Mouse (Mus musculus): Measurements from ENCODE around the gene Npnt. TPM values are rescaled to one million over a fixed set of nuclear protein-coding genes. Genes with fewer than 3 reads are reported as not detected.

Gene Npnt
- total RNA-seq, 2 experiments from 2014 or later, result 3.3 to 4.1 TPM

- DNase-seq, result peak in 1 of 2 experiments; percentile 10
- intact Hi-C loops (cut with DNase I), result no loop called here
Measured at GRCm38 (mm10) chr3:132894086-132894485, 56.0 kb downstream of the Npnt start.

DNA sequence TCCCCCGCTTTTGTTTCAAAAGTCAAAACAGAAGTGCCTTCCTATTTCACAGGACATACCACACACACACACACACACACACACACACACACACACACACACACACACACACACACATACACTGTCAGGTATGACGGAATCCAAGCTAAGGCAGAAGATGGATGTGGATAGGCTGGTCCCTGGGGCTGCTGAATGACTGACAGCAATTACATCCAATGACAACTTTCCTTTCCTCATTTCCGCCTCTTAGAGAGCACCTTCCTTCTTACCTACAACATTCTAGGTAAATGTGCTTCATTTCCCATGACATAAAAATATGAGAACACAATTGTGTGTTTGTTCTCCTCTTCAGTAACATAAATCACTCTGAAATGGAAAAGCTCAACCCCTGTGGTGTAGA lies 56.4 kb downstream of the Npnt start:
- intact Hi-C loops (cut with DNase I), result no loop called here
- DNase-seq, result no peak

- no peak for DNase-seq
- intact Hi-C loops (cut with DNase I), result no loop called here
Measured at GRCm38 (mm10) chr3:132893044-132893443, 57.0 kb downstream of the Npnt start.

DNA sequence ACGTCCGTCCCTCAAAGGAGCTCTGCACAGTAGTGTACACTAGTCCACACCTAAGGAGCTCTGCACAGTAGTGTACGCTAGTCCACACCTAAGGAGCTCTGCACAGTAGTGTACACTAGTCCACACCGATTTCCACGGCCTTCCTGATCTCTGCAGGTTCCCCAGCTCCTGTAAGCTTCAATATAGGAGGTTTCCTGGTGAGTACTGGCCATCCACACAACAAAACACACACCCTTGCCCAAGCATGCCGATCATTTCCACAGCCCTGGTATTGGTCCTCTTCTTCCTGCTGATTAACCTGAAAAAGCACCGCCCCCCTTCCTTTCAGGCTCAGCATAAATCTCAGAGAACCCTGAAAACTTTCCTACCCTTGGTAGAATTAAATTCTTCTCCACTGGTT lies 57.6 kb downstream of the Npnt start:
- intact Hi-C loops (cut with DNase I), result no loop called here
- no peak for DNase-seq

- intact Hi-C loops (cut with DNase I), result no loop called here
- no peak for DNase-seq
Measured at GRCm38 (mm10) chr3:132887074-132887848, 62.8 kb downstream of the Npnt start.

GRCm38 (mm10) chr3:132886419-132887050 lies 63.6 kb downstream of the Npnt start:
- intact Hi-C loops (cut with DNase I), result no loop called here
- no peak for DNase-seq

GRCm38 (mm10) chr3:132884459-132884858 lies 65.6 kb downstream of the Npnt start:
- intact Hi-C loops (cut with DNase I), result no loop called here
- DNase-seq, result no peak

DNA sequence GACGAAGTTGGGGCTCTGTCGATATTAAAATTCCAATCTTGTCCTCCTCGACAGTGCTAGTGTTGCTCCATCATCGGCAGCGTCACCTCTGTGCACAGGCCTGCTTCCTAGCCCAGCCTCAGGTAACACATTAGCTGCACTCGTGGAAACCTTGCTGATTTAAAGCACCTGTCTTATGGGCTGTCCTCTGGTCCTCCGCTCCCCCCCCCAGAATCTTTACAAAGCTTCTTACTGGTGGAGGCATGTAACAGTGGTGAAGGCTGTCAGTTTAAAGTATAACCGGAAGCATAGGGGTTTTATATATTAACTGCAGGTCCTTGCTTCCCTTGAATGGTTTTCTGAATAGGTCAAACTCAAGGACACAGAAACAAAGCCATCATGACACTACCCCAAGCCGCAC lies 66.8 kb downstream of the Npnt start:
- DNase-seq, result no peak
- intact Hi-C loops (cut with DNase I), result no loop called here

DNA sequence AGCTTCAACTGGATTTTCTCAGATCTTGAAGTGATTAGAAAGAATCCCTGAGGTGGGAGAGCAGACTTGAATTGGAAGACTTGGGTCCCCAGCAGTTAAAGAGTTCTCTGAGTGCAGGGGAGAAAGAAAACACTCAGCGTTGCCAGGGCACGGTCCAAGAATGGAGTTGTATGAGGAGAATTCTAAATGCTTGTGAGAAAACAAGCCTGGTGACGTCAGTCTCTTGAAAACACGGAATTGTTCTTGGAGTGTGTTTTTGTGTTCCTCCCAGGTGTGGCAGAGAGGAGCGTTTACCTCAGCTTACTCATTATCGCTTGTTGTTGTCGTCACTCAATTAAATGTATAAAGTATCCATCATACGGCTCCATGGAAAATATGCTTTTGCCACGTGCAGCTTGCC lies 69.3 kb downstream of the Npnt start:
- intact Hi-C loops (cut with DNase I), result no loop called here
- no peak for DNase-seq

- no peak for DNase-seq
- intact Hi-C loops (cut with DNase I), result no loop called here
Measured at GRCm38 (mm10) chr3:132880361-132880760, 69.7 kb downstream of the Npnt start.

DNA sequence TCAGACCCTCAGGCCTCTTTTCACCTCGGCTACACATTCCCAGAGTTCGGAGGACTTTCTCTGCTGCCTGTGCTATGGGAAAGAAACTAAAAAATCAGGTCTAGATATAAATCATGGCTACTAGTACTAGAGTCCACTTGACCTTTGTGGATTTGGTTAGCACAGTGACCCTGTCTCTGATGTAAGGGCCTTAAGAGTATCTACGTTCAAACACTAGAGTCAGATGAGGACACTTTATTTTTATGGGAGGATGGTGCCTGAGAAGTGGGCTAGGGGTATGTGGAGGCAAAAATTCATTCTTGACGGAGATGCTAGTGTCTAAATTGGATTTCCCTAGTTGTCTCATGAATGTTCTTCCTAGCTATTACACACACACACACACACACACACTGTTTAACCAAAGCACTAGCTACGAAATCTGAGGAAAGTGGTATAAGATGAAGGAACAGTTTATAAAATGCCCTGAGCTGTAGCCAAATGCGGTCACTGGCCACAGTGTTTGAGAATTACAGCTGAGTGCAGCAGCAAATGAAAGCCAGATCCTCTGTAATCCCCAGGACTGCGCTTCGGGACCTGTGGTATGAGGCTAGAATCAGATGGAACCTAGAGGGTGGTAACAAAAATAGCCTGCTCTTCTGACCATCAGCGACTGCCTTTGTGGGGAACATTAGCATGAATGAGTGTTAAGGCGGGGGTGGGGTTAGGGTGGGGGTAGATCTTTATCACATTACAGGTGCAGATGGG lies 73.0 kb downstream of the Npnt start:
- intact Hi-C loops (cut with DNase I), result no loop called here
- DNase-seq, result no peak

GRCm38 (mm10) chr3:132876011-132876708 lies 73.9 kb downstream of the Npnt start:
- no peak for DNase-seq
- intact Hi-C loops (cut with DNase I), result no loop called here

- intact Hi-C loops (cut with DNase I), result no loop called here
- DNase-seq, result no peak
Measured at GRCm38 (mm10) chr3:132873251-132873650, 76.8 kb downstream of the Npnt start.

GRCm38 (mm10) chr3:132871318-132871904 lies 78.7 kb downstream of the Npnt start:
- DNase-seq, result peak; percentile 50 to 58
- intact Hi-C loops (cut with DNase I), result no loop called here

- DNase-seq, result no peak
- intact Hi-C loops (cut with DNase I), result no loop called here
Measured at GRCm38 (mm10) chr3:132870079-132870478, 80.0 kb downstream of the Npnt start.

- intact Hi-C loops (cut with DNase I), result no loop called here
- DNase-seq, result peak in 1 of 2 experiments; percentile 18
Measured at GRCm38 (mm10) chr3:132868838-132869237, 81.3 kb downstream of the Npnt start.

GRCm38 (mm10) chr3:132866984-132867383 lies 83.1 kb downstream of the Npnt start:
- intact Hi-C loops (cut with DNase I), result no loop called here
- no peak for DNase-seq

- intact Hi-C loops (cut with DNase I), result no loop called here
- no peak for DNase-seq
Measured at GRCm38 (mm10) chr3:132865596-132865995, 84.5 kb downstream of the Npnt start.

- no peak for DNase-seq
- intact Hi-C loops (cut with DNase I), result no loop called here
Measured at GRCm38 (mm10) chr3:132864986-132865385, 85.1 kb downstream of the Npnt start.

GRCm38 (mm10) chr3:132864329-132864919 lies 85.7 kb downstream of the Npnt start:
- no peak for DNase-seq
- intact Hi-C loops (cut with DNase I), result no loop called here

Measured in heart, postnatal 36 days (tissue).